Mouse (Mus musculus): Measurements from ENCODE around the gene Rp9.

- TF ChIP-seq CTCF (IDR thresholded peaks at IDR 0.05; ENCODE audit: borderline replicate concordance, insufficient read depth, low read depth, low read length) (no peak), POLR2A (IDR thresholded peaks at IDR 0.05; ENCODE audit: borderline replicate concordance, insufficient read depth, low read length) (no peak)
These were observed 64.1 kb downstream of the Rp9 start for GRCm38 (mm10) chr9:22405414-22405813.

All from cerebellum, adult 2 months (tissue).